Mouse (Mus musculus) hindbrain, embryonic 10.5 days (tissue): ENCODE data around the gene Celsr1. TPM values are rescaled to one million over a fixed set of nuclear protein-coding genes. Genes with fewer than 3 reads are reported as not detected.

Experiments used
- DNase-seq: peaks from one replicate; pipeline ENCODE4 v3.0.0-alpha.2; 2017; ENCODE audit warnings: low spot score
- H3K27ac ChIP-seq: fragments of 300-500 bp; sonication (generic); 2 replicates; pipeline ENCODE4 v1.5.1; 2016; ENCODE audit warnings: mild to moderate bottlenecking, moderate library complexity
- H3K27me3 ChIP-seq: fragments of 300-500 bp; sonication (generic); 2 replicates; pipeline ENCODE4 v1.6.1; 2016; ENCODE audit warnings: mild to moderate bottlenecking; ENCODE audit not compliant: poor library complexity, insufficient read depth, severe bottlenecking
- H3K36me3 ChIP-seq: fragments of 300-500 bp; sonication (generic); 2 replicates; pipeline ENCODE4 v1.6.1; 2016; ENCODE audit warnings: mild to moderate bottlenecking, moderate library complexity
- H3K4me1 ChIP-seq: fragments of 300-500 bp; sonication (generic); replicated peaks from 2 replicates; pipeline ENCODE4 v1.6.1; 2016; ENCODE audit warnings: mild to moderate bottlenecking
- H3K4me3 ChIP-seq: fragments of 300-500 bp; sonication (generic); 2 replicates; pipeline ENCODE4 v1.5.1; 2016; ENCODE audit warnings: mild to moderate bottlenecking, moderate library complexity
- H3K9me3 ChIP-seq: fragments of 300-500 bp; sonication (generic); 2 replicates; pipeline ENCODE4 v1.6.1; 2016; ENCODE audit warnings: mild to moderate bottlenecking, moderate library complexity
- WGBS: fragments of 180-500 bp; shearing (Covaris S2); methylation state at CpG from one replicate; pipeline ENCODE4 v1.1.7; 2016; 5-methylcytosine and 5-hydroxymethylcytosine counted together
- polyA plus RNA-seq: library from polyadenylated mRNA; unstranded; fragments of >200 nt; fragmentation: Nextera tagmentation; extraction: Ambion mirVana; gene quantifications from 2 replicates; pipeline ENCODE4 v1.2.1, GENCODE M21; 2016

The Celsr1 gene
- 3.4 and 3.6 TPM in 2 replicates for polyA plus RNA-seq

GRCm38 (mm10) chr15:86033191-86033841, at the start of gene Celsr1:
Celsr1 (minus strand) TSS chr15:86033777.
- DNase-seq = peak; percentile 72
- Histone ChIP-seq H3K4me1 (peaks cover 59% of the 10 kb centered on the region), H3K36me3 (peaks cover 42% of the 10 kb centered on the region), H3K9me3 (peaks cover 29% of the 10 kb centered on the region), H3K27ac (peak within 1 kb of the TSS; percentile 92), H3K27me3 (peaks cover 64% of the 10 kb centered on the region), H3K4me3 (peak within 1 kb of the TSS; percentile 74)
- under 1% methylated on average over 80 of the region's 80 CpGs for WGBS

- H3K36me3 ChIP-seq = no peaks in the 10 kb centered on the region
- H3K27me3 ChIP-seq = no peaks in the 10 kb centered on the region
- H3K9me3 ChIP-seq = no peaks in the 10 kb centered on the region
- peaks cover 97% of the 10 kb centered on the region for H3K4me1 ChIP-seq
- no peak for DNase-seq
- peak overlapping the region; percentile 59 for H3K27ac ChIP-seq
- no peak overlapping the region for H3K4me3 ChIP-seq
- 40% methylated on average over 6 of the region's 6 CpGs for WGBS
Observed at GRCm38 (mm10) chr15:86083261-86083741, 49.7 kb upstream of the Celsr1 start.

DNA sequence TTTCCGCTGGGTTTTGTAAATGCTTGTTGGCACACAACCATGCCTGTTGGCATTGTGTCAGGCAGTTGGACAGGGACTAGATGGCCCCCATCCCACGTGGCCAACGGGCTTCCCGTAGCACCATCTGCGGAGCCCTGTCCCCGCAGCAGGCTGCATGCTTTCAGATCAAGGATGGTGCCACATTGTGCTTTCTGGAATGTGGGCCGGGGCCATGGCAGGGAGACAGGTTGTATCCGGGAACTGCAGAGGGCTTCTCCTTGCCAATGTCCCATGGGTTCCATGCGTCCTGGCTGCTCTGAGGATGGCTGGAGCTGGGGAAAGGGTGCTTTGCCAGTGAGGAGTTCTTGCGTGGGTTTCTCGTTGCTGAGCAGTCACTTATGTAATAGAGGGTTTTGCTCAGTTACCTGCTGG, 49.0 kb upstream of the Celsr1 start:
- DNase-seq = no peak
- Histone ChIP-seq H3K4me3 (no peak overlapping the region), H3K27me3 (no peaks in the 10 kb centered on the region), H3K9me3 (no peaks in the 10 kb centered on the region), H3K27ac (peak overlapping the region; percentile 59), H3K4me1 (peaks cover 97% of the 10 kb centered on the region), H3K36me3 (no peaks in the 10 kb centered on the region)
- 86% methylated on average over 11 of the region's 11 CpGs for WGBS

- no peaks in the 10 kb centered on the region for H3K36me3 ChIP-seq
- no peaks in the 10 kb centered on the region for H3K9me3 ChIP-seq
- peak; percentile 27 for DNase-seq
- H3K27me3 ChIP-seq = no peaks in the 10 kb centered on the region
- H3K4me3 ChIP-seq = no peak overlapping the region
- peaks cover 93% of the 10 kb centered on the region for H3K4me1 ChIP-seq
- H3K27ac ChIP-seq = peak overlapping the region; percentile 56; the same call in 1 of the 2 replicates
- 39% methylated on average over 12 of the region's 12 CpGs for WGBS
Observed at GRCm38 (mm10) chr15:86081654-86082053, 48.1 kb upstream of the Celsr1 start.

- DNase-seq = no peak
- no peak overlapping the region for H3K4me3 ChIP-seq
- no peak overlapping the region for H3K27ac ChIP-seq
- peaks cover 92% of the 10 kb centered on the region for H3K4me1 ChIP-seq
- no peaks in the 10 kb centered on the region for H3K9me3 ChIP-seq
- no peaks in the 10 kb centered on the region for H3K36me3 ChIP-seq
- WGBS = 88% methylated on average over 1 of the region's 1 CpGs
- H3K27me3 ChIP-seq = no peaks in the 10 kb centered on the region
Observed at GRCm38 (mm10) chr15:86080408-86080807, 46.8 kb upstream of the Celsr1 start.

GRCm38 (mm10) chr15:86079876-86080275, 46.3 kb upstream of the Celsr1 start:
- no peak overlapping the region for H3K27ac ChIP-seq
- no peaks in the 10 kb centered on the region for H3K27me3 ChIP-seq
- WGBS = 62% methylated on average over 4 of the region's 4 CpGs
- no peak overlapping the region for H3K4me3 ChIP-seq
- no peak for DNase-seq
- H3K9me3 ChIP-seq = no peaks in the 10 kb centered on the region
- no peaks in the 10 kb centered on the region for H3K36me3 ChIP-seq
- peaks cover 87% of the 10 kb centered on the region for H3K4me1 ChIP-seq

GRCm38 (mm10) chr15:86079467-86079866, 45.9 kb upstream of the Celsr1 start:
- DNase-seq = no peak
- Histone ChIP-seq H3K36me3 (no peaks in the 10 kb centered on the region), H3K27ac (peak overlapping the region; percentile 26; the same call in 1 of the 2 replicates), H3K9me3 (no peaks in the 10 kb centered on the region), H3K4me1 (peaks cover 85% of the 10 kb centered on the region), H3K4me3 (no peak overlapping the region), H3K27me3 (no peaks in the 10 kb centered on the region)
- WGBS = 79% methylated on average over 5 of the region's 5 CpGs

DNA sequence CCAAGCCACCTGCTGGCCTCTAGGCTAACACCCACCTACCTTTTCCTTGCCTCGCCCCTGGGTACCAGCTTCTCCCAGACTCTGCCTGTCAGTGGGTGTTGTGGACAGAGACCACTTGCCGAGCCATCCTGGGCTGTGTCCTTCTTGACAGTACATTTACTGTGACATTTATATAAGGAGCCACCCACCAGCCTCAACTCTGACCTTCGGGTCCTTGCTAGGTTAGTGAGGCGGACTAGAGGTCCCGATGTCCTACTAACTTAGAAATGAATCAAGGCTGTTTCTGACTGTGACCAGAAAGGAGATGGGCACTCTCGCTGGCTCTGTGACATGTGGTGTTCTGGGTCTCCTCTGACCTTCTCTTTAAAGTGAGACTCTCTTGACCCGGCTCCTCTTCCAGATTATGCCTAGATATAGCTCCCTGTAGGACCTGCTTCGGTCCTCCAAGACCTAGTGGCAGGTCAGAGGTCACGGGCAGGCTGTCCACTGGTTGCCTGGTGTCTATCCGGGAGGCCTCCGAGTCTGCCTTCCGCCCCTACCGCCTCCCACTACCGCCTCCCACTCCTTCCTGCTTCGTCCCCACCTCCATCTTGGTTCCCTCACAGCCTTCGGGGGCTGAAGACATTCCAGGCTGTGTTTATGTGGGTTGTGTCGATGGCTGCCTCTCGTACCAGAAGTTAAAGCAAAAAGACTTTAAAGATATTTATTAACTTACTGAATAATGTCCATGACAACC, 45.1 kb upstream of the Celsr1 start:
- 70% methylated on average over 18 of the region's 18 CpGs for WGBS
- Histone ChIP-seq H3K4me1 (peaks cover 82% of the 10 kb centered on the region), H3K36me3 (no peaks in the 10 kb centered on the region), H3K9me3 (no peaks in the 10 kb centered on the region), H3K27ac (no peak overlapping the region), H3K4me3 (no peak overlapping the region), H3K27me3 (no peaks in the 10 kb centered on the region)
- DNase-seq = no peak

DNA sequence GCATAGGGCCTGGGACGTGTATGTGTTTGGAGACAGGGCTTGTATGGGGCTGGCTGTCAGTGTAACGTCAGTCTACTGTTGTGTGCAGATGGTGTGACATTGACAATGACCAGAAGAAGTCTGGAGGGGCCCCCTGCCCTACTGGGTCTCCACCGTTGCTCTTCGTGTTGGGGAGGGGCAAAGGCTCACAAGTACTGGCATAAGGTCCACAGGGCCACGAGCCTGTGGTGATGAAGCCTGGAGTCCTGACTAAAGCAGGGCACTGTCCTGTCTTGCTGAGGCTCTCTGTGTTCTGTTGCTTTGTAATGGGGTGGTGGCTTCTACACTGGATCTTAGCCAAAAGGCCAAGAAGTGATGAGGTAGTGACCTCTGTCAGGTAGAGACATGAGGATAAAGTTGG, 44.4 kb upstream of the Celsr1 start:
- peaks cover 75% of the 10 kb centered on the region for H3K4me1 ChIP-seq

GRCm38 (mm10) chr15:86076378-86076777, 42.8 kb upstream of the Celsr1 start:
- Histone ChIP-seq H3K4me1 (peaks cover 60% of the 10 kb centered on the region), H3K4me3 (no peak overlapping the region), H3K9me3 (no peaks in the 10 kb centered on the region), H3K27ac (no peak overlapping the region), H3K36me3 (no peaks in the 10 kb centered on the region), H3K27me3 (no peaks in the 10 kb centered on the region)
- 87% methylated on average over 8 of the region's 8 CpGs for WGBS
- DNase-seq = no peak

More for the DNA sequence above, 44.4 kb upstream of the Celsr1 start:
- 83% methylated on average over 5 of the region's 5 CpGs for WGBS
- Histone ChIP-seq H3K9me3 (no peaks in the 10 kb centered on the region), H3K4me3 (no peak overlapping the region), H3K27me3 (no peaks in the 10 kb centered on the region), H3K36me3 (no peaks in the 10 kb centered on the region), H3K27ac (no peak overlapping the region)
- no peak for DNase-seq

DNA sequence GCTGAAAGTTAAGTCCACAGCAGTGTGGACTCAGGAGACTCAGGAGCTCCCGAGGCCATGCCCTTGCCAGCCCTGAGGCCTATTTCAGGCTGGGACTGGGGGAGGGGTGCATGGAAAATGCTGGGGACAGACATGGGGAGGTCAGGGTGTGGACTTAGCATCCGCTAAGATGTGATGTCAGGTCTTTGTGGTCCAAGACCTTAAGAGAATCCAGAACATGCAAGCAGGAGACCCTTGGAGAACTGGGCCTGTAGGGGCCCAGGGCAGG, 42.4 kb upstream of the Celsr1 start:
- H3K27ac ChIP-seq = no peak overlapping the region
- no peaks in the 10 kb centered on the region for H3K27me3 ChIP-seq
- H3K4me3 ChIP-seq = no peak overlapping the region
- WGBS = 86% methylated on average over 2 of the region's 2 CpGs
- H3K36me3 ChIP-seq = no peaks in the 10 kb centered on the region
- DNase-seq = no peak
- peaks cover 60% of the 10 kb centered on the region for H3K4me1 ChIP-seq
- H3K9me3 ChIP-seq = no peaks in the 10 kb centered on the region

DNA sequence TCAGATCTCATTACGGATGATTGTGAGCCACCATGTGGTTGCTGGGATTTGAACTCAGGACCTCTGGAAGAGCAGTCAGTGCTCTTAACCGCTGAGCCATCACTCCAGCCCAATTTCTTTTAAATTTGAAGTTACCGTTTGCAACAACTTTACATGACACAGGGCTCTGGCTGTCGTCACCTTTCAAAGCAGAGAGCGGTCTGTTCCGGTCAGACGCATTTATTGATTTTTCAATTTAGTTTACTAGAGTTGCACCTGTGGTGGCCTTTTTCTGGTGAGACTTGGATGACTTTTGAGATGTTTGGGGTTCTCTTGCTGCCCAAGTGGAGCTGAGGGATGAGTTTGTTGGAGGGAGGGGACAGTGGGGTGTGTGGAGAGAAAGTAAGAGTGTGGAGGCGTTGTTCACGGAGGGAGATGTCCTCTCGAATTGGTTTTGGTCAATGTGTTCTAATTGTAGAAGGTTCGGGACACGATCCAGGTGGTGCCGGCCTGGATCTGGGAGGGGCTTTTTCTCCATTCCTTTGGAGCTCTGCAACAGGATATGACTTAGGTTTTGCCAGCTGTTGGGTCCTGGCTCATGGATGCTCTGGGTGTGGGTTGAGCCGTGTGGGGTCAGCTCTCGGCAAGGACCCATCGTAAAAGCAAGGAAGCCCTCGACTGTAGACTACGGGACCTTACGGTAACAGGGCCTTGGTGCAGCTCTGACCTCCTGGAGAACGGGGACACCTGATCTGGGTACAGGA, 41.9 kb upstream of the Celsr1 start:
- H3K4me1 ChIP-seq = peaks cover 58% of the 10 kb centered on the region
- no peak overlapping the region for H3K27ac ChIP-seq
- 93% methylated on average over 20 of the region's 20 CpGs for WGBS
- no peaks in the 10 kb centered on the region for H3K27me3 ChIP-seq
- DNase-seq = no peak
- H3K9me3 ChIP-seq = no peaks in the 10 kb centered on the region
- H3K36me3 ChIP-seq = no peaks in the 10 kb centered on the region
- H3K4me3 ChIP-seq = no peak overlapping the region
